Mouse (Mus musculus) CH12.LX (cell line): ENCODE measurements around the gene Blcap. TPM values are rescaled to one million over a fixed set of nuclear protein-coding genes. Genes with fewer than 3 reads are reported as not detected.

Experiments used
- DNase-seq: peaks from one replicate; pipeline ENCODE4 v3.0.0-alpha.2; 2013; ENCODE audit errors: extremely low read depth
- H3K27ac ChIP-seq: 2 replicates; pipeline ENCODE4 v1.5.1; 2012; ENCODE audit warnings: low read depth, mild to moderate bottlenecking, control low read depth, moderate library complexity; ENCODE audit not compliant: insufficient read depth
- H3K27me3 ChIP-seq: replicated peaks from 2 replicates; pipeline ENCODE3; 2012; ENCODE audit warnings: inconsistent platforms
- H3K36me3 ChIP-seq, 2 experiments: replicated peaks in 1 of 2; 2 replicates each; pipeline versions ENCODE3 to v1.6.1; 2012; ENCODE audit warnings: inconsistent platforms in 1 of 2, low read length in 1 of 2, mild to moderate bottlenecking in 1 of 2, mixed read lengths in 1 of 2, moderate library complexity in 1 of 2; ENCODE audit not compliant: control insufficient read depth in 1 of 2, insufficient read depth in 1 of 2
- H3K4me1 ChIP-seq, 2 experiments: 2 replicates each; pipeline ENCODE4 v1.6.1; 2012; ENCODE audit warnings: inconsistent platforms in 1 of 2, moderate library complexity in 1 of 2; ENCODE audit not compliant: insufficient read depth in 2 of 2, control insufficient read depth in 1 of 2
- H3K4me2 ChIP-seq: 2 replicates; pipeline ENCODE4 v1.6.1; 2012; ENCODE audit warnings: low read depth, mild to moderate bottlenecking, control low read depth; ENCODE audit not compliant: poor library complexity, insufficient read depth, severe bottlenecking
- H3K4me3 ChIP-seq, 3 experiments: fragments of 150-350 bp in 1 of 3; sonication (generic) in 1 of 3; replicated peaks in 1 of 3; 2 replicates each; pipeline versions ENCODE3 to v1.5.1; 2011 to 2012; ENCODE audit warnings: low read depth in 2 of 3, low read length in 2 of 3, mild to moderate bottlenecking in 2 of 3, moderate library complexity in 2 of 3, control low read depth in 1 of 3, improper control_type of control experiment in 1 of 3, inconsistent platforms in 1 of 3, mixed read lengths in 1 of 3; ENCODE audit not compliant: poor library complexity in 1 of 3
- H3K79me2 ChIP-seq: replicated peaks from 2 replicates; pipeline ENCODE4 v1.6.1; 2012; ENCODE audit warnings: mild to moderate bottlenecking, moderate library complexity; ENCODE audit not compliant: control insufficient read depth, poor library complexity, insufficient read depth, severe bottlenecking; ENCODE audit errors: extremely low read depth
- H3K9ac ChIP-seq: 2 replicates; pipeline ENCODE4 v1.6.1; 2012; ENCODE audit warnings: low read depth, mild to moderate bottlenecking, control low read depth, moderate library complexity; ENCODE audit not compliant: insufficient read depth
- H3K9me3 ChIP-seq: replicated peaks from 2 replicates; pipeline ENCODE3; 2012; ENCODE audit warnings: low read length, inconsistent platforms, mixed read lengths
- BHLHE40 ChIP-seq: IDR thresholded peaks from 2 replicates; pipeline ENCODE4 v1.6.1; 2011; ENCODE audit warnings: mild to moderate bottlenecking, low read depth, low read length, improper control_type of control experiment
- CHD1 ChIP-seq: IDR thresholded peaks from 2 replicates; pipeline ENCODE4 v1.6.1; 2012; ENCODE audit warnings: low read depth, low read length, improper control_type of control experiment, inconsistent platforms
- CHD2 ChIP-seq: IDR thresholded peaks from 2 replicates; pipeline ENCODE4 v1.6.1; 2011; ENCODE audit warnings: low read length, improper control_type of control experiment
- EP300 ChIP-seq: IDR thresholded peaks from 2 replicates; pipeline ENCODE4 v1.6.1; 2011; ENCODE audit warnings: low read length, improper control_type of control experiment
- ETS1 ChIP-seq: conservative IDR thresholded peaks from 2 replicates; pipeline ENCODE4 v1.6.1; 2012; ENCODE audit warnings: low read depth, mild to moderate bottlenecking, inconsistent platforms, low read length, improper control_type of control experiment, moderate library complexity
- GABPA ChIP-seq: IDR thresholded peaks from 2 replicates; pipeline ENCODE4 v1.6.1; 2012; ENCODE audit warnings: low read depth, low read length, improper control_type of control experiment, inconsistent platforms; ENCODE audit not compliant: insufficient replicate concordance
- KAT2A ChIP-seq: IDR thresholded peaks from 2 replicates; pipeline ENCODE4 v1.6.1; 2012; ENCODE audit warnings: low read length, improper control_type of control experiment, inconsistent platforms; ENCODE audit not compliant: insufficient replicate concordance
- MAZ ChIP-seq: IDR thresholded peaks from 2 replicates; pipeline ENCODE4 v1.6.1; 2012; ENCODE audit warnings: low read depth, mild to moderate bottlenecking, inconsistent platforms, low read length, improper control_type of control experiment, moderate library complexity
- MEF2A ChIP-seq: IDR thresholded peaks from 2 replicates; pipeline ENCODE4 v1.6.1; 2014; ENCODE audit warnings: low read depth, mild to moderate bottlenecking, inconsistent platforms, low read length, improper control_type of control experiment, borderline replicate concordance
- MXI1 ChIP-seq: IDR thresholded peaks from 2 replicates; pipeline ENCODE4 v1.6.1; 2011; ENCODE audit warnings: mild to moderate bottlenecking, low read depth, low read length, improper control_type of control experiment
- MYC ChIP-seq: IDR thresholded peaks from 2 replicates; pipeline ENCODE4 v1.6.1; 2011; ENCODE audit warnings: low read depth, mild to moderate bottlenecking, improper control_type of control experiment, low read length
- NRF1 ChIP-seq: IDR thresholded peaks from 2 replicates; pipeline ENCODE4 v1.6.1; 2014; ENCODE audit warnings: low read depth, mild to moderate bottlenecking, inconsistent platforms, low read length, improper control_type of control experiment, moderate library complexity
- RCOR1 ChIP-seq: conservative IDR thresholded peaks from 2 replicates; pipeline ENCODE4 v1.6.1; 2012; ENCODE audit warnings: low read depth, mild to moderate bottlenecking, inconsistent platforms, low read length, improper control_type of control experiment
- SIN3A ChIP-seq: IDR thresholded peaks from 2 replicates; pipeline ENCODE4 v1.6.1; 2012; ENCODE audit warnings: low read length, improper control_type of control experiment, inconsistent platforms
- USF2 ChIP-seq: conservative IDR thresholded peaks from 2 replicates; pipeline ENCODE4 v1.6.1; 2011; ENCODE audit warnings: low read depth, low read length, improper control_type of control experiment
- ZKSCAN1 ChIP-seq: IDR thresholded peaks from 2 replicates; pipeline ENCODE4 v1.6.1; 2012; ENCODE audit warnings: low read depth, inconsistent platforms, low read length, improper control_type of control experiment, borderline replicate concordance
- dilution Hi-C: fragments of 300-500 bp; cut with MboI; formaldehyde crosslinking; loops from 2 replicates; pipeline ENCODE4 v1.14.3; 2020; ENCODE audit warnings: low sequenced_read_pairs; ENCODE audit not compliant: extremely low pct_unique_long_range_greater_than_20kb, extremely low pct_ligation_motif_present
- in situ Hi-C: fragments of 300-500 bp; cut with MboI; formaldehyde crosslinking; loops from 3 replicates; pipeline ENCODE4 v1.14.3; 2019; ENCODE audit warnings: low sequenced_read_pairs, low pct_ligation_motif_present, low pct_unique_long_range_greater_than_20kb, mixed read lengths
- polyA plus RNA-seq: library from polyadenylated mRNA; unstranded; fragments of >175 nt; gene quantifications from 2 replicates; pipeline ENCODE4 v1.2.1, GENCODE M21; 2012; ENCODE audit warnings: low read depth; ENCODE audit not compliant: insufficient read length
- total RNA-seq, 2 experiments: library from RNA; depleted of rRNA; stranded (reverse); fragments of 300-350 nt in 1 of 2; fragments of >200 nt in 1 of 2; gene quantifications; 2 replicates each; pipeline ENCODE4 v1.2.3; 2012 to 2014

Blcap gene
- total and polyA plus RNA-seq, 3 experiments: 14.0 to 18.9 (median 16.0) TPM

DNA sequence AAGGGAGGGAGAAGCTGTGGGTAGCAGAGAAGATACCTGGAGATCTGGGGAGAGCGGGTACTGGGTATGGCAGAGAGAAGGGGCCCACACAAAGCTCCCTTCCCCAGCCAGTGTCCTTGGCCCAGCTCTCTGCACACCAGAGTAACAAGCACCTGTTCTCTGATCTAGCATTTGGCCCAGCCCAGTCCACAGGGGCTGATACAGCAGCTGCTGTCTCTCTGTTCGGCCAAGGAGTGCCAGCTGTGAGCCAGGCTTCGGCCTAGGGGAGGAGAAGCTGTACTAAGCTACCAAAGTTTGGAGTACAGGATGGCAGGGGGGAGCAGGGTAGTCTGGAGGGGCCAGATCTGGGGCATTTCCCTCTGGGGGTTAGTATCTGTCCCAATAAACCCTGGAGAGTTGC is 40.7 kb upstream of the Blcap start:
- Histone ChIP-seq H3K9me3 (no peaks in the 10 kb centered on the region), H3K27me3 (peaks cover 6% of the 10 kb centered on the region), H3K4me3 (no peak overlapping the region), H3K79me2 (no peaks in the 10 kb centered on the region), H3K9ac (no peak overlapping the region), H3K4me2 (no peak overlapping the region), H3K36me3 (no peaks in the 10 kb centered on the region), H3K4me1 (peaks cover 22 to 46% of the 10 kb centered on the region in 2 experiments), H3K27ac (no peak overlapping the region)
- in situ Hi-C loops (loop anchor here (10.0 kb wide), 1 partner anchor 583 kb away; no protein-coding TSS in a partner anchor), dilution Hi-C loops (no loop called here)
- TF ChIP-seq KAT2A: no peak
- DNase-seq: no peak

DNA sequence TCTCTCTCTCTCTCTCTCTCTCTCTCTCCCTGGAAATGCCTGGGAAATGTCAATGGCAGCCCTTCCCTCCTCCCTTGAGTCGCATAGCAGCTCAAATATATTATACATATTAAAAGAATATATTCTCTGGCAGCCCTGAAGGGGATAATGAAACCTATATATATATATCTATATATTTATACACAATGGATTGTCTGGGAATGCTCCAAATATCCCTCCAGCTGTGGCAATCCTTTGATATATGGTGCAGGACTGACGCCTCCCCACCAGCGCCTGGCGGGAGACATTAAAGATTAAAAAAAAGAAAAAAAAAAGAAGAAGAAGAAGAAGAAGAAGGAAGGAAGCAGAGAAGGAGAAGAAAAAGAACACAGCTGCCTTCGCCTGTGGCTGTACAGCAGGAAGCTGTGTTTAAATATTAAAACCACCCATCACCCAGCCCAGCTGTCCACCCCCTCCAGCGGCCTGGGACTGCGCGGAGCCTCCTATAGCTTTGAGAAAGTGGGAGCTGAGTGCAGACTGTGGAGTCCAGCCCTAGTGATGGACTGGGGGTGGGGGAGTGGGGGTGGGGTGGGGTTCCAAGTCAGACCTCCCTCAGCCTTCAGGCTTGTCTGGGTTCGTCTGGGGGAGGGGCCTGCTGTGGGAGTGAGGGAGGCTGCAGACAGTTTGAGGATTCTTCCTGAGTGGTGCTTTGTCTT is 36.6 kb upstream of the Blcap start:
- TF ChIP-seq MAZ (no peak), MEF2A (no peak), NRF1 (no peak), RCOR1 (no peak), MYC (no peak), CHD2 (no peak), EP300 (no peak), MXI1 (no peak), ZKSCAN1 (no peak), ETS1 (no peak), BHLHE40 (no peak), KAT2A (no peak), USF2 (no peak), CHD1 (no peak), SIN3A (no peak), GABPA (no peak)
- dilution Hi-C loops: no loop called here
- H3K27me3 ChIP-seq: peaks cover 19% of the 10 kb centered on the region

More for the DNA sequence above, 36.6 kb upstream of the Blcap start:
- H3K4me2 ChIP-seq: no peak overlapping the region
- H3K9me3 ChIP-seq: no peaks in the 10 kb centered on the region
- H3K9ac ChIP-seq: no peak overlapping the region
- no peak overlapping the region for H3K27ac ChIP-seq
- H3K4me1 ChIP-seq: peaks cover 20 to 54% of the 10 kb centered on the region in 2 experiments
- no peaks in the 10 kb centered on the region for H3K79me2 ChIP-seq
- no peaks in the 10 kb centered on the region for H3K36me3 ChIP-seq
- H3K4me3 ChIP-seq: no peak overlapping the region
- in situ Hi-C loops: no loop called here
- no peak for DNase-seq
